Mouse (Mus musculus): ENCODE measurements at regions not wholly inside any gene's neighbourhood (a gene's known extent, or its start where the extent isn't known, plus 50 kb on each side); places are given as distances from the start of the nearest gene placed in this dataset.

DNA sequence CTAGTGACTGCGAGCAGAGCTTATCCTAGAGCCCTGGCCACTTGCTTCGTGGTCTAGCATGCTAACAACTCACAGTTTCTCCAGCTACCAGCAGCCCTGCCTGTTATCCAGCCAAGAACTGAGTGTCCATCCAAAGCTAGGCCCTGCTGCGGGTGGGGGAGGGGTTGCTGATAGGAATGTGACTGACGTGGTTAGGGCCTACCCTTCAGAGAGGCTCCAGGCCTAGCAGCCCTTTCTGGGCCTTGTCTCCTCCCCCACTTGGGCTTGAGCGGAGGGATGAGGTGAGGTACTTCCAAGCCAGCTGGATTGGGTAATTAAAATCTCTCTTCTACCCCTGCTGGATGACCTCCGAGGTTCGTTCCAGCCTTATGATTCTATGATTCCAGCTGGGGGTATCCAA, 79.2 kb downstream of the Efnb1 start:
- Histone ChIP-seq H3K27ac (ENCODE audit: low read length) (no peak overlapping the region), H3K9me3 (ENCODE audit: control insufficient read depth, low read depth, low read length) (no peaks in the 10 kb centered on the region), H3K4me3 (ENCODE audit: low read depth, low read length) (no peak overlapping the region), H3K9ac (replicated peaks; ENCODE audit: low read depth, low read length) (no peak overlapping the region), H3K36me3 (ENCODE audit: control insufficient read depth, insufficient read depth, low read length) (no peaks in the 10 kb centered on the region), H3K4me2 (replicated peaks; ENCODE audit: low read depth, low read length) (no peak overlapping the region), H3K4me1 (ENCODE audit: control insufficient read depth, insufficient read depth, low read length) (peaks cover 7% of the 10 kb centered on the region; the same call in 1 of the 2 replicates), H3K27me3 (ENCODE audit: control insufficient read depth, insufficient read depth, low read length) (0 out of 2 replicates have a peak, but pooled peaks cover 3% of the 10 kb centered on the region)
- WGBS: 61% methylated on average over 7 of the region's 7 CpGs
- no peak for ATAC-seq (ENCODE audit: insufficient number of reproducible peaks, insufficient read depth, low FRiP score, low read depth)

DNA sequence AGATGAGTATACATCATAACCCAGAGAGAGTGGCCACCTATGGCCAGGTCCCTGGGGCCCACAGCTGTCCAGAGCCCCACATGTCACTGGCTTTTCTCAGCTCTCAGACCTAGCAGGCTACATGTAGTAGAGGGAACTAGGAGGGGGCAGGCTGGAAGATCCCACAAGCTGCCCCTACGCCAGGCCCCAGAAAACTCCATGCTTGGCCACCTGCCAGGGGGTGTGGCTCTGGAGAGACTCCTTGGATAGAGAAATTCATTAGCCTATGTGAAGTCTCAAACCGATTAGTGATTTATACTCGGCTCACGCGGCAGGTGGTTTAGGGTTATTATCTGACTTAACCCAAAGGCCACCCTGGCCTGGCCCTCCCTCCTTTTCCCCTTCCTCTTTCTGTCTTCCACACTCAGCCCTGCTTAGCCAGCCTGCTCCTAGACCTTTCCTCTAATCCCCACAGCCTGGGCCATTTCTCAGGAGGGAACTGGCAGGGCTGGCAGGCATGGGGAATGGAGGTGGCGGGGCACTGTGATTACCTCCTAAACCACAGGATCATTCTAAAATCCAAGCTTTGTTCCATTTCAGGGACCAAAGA, 77.7 kb downstream of the Efnb1 start:
- H3K4me2 ChIP-seq (replicated peaks; ENCODE audit: low read depth, low read length): no peak overlapping the region
- H3K27ac ChIP-seq (ENCODE audit: low read length): no peak overlapping the region
- 0 out of 2 replicates have a peak, but pooled peaks cover 3% of the 10 kb centered on the region for H3K27me3 ChIP-seq (ENCODE audit: control insufficient read depth, insufficient read depth, low read length)
- 0 out of 2 replicates have a peak, but pooled peaks have one; percentile 23 for ATAC-seq (ENCODE audit: insufficient number of reproducible peaks, insufficient read depth, low FRiP score, low read depth)
- H3K4me3 ChIP-seq (ENCODE audit: low read depth, low read length): no peak overlapping the region
- H3K9me3 ChIP-seq (ENCODE audit: control insufficient read depth, low read depth, low read length): no peaks in the 10 kb centered on the region
- no peaks in the 10 kb centered on the region for H3K36me3 ChIP-seq (ENCODE audit: control insufficient read depth, insufficient read depth, low read length)
- peaks cover 7% of the 10 kb centered on the region; the same call in 1 of the 2 replicates for H3K4me1 ChIP-seq (ENCODE audit: control insufficient read depth, insufficient read depth, low read length)
- no peak overlapping the region for H3K9ac ChIP-seq (replicated peaks; ENCODE audit: low read depth, low read length)
- WGBS: 53% methylated on average over 6 of the region's 6 CpGs

DNA sequence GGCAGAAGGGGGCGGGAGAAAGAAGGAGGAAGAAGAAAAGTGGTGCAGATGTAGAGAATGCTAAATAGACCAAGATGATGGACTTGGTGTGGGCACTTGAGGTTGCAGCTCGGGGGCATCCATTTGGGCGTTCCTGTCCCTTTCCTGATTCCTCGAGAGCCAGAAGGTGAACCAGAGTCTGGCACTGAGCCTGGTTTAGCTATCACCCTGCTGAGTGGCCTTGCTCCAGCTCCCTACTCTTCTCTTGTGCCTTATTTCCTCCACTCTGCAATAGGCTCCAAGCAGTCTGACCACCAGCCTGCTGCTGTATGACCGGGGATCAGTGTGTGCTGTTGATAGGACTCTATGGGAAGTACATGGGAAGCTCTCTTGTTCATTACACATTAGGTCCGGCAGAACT, 68.1 kb downstream of the Efnb1 start:
- no peak for ATAC-seq (ENCODE audit: insufficient number of reproducible peaks, insufficient read depth, low FRiP score, low read depth)
- WGBS: 82% methylated on average over 6 of the region's 6 CpGs
- 0 out of 2 replicates have a peak, but pooled peaks cover 3% of the 10 kb centered on the region for H3K4me1 ChIP-seq (ENCODE audit: control insufficient read depth, insufficient read depth, low read length)
- no peak overlapping the region for H3K4me2 ChIP-seq (replicated peaks; ENCODE audit: low read depth, low read length)
- no peak overlapping the region for H3K4me3 ChIP-seq (ENCODE audit: low read depth, low read length)
- H3K27ac ChIP-seq (ENCODE audit: low read length): no peak overlapping the region
- no peak overlapping the region for H3K9ac ChIP-seq (replicated peaks; ENCODE audit: low read depth, low read length)
- no peaks in the 10 kb centered on the region for H3K27me3 ChIP-seq (ENCODE audit: control insufficient read depth, insufficient read depth, low read length)
- no peaks in the 10 kb centered on the region for H3K36me3 ChIP-seq (ENCODE audit: control insufficient read depth, insufficient read depth, low read length)
- H3K9me3 ChIP-seq (ENCODE audit: control insufficient read depth, low read depth, low read length): no peaks in the 10 kb centered on the region

DNA sequence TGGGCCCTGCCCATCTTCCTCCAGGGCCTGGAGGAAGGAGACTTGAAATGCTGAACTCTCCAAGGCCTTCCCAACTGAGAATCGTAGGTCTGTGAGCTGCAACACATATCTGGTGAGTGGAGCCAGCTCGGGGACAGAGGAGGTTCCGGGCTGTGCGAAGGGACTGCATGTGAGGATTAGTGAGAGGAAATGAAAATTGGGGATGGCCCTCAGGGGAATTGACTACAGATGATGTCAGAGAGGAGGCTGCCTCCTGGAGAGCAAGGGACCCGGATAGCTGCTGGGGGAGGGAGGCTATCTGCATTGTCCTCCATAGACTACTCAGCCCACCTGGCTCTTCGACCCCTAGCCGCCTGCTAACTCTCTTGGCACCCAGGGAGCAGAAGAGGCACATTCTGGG, 65.2 kb downstream of the Efnb1 start:
- H3K4me3 ChIP-seq (ENCODE audit: low read depth, low read length): no peak overlapping the region
- 72% methylated on average over 7 of the region's 7 CpGs for WGBS
- no peak overlapping the region for H3K27ac ChIP-seq (ENCODE audit: low read length)
- H3K9me3 ChIP-seq (ENCODE audit: control insufficient read depth, low read depth, low read length): no peaks in the 10 kb centered on the region
- no peaks in the 10 kb centered on the region for H3K36me3 ChIP-seq (ENCODE audit: control insufficient read depth, insufficient read depth, low read length)
- no peak for ATAC-seq (ENCODE audit: insufficient number of reproducible peaks, insufficient read depth, low FRiP score, low read depth)
- H3K9ac ChIP-seq (replicated peaks; ENCODE audit: low read depth, low read length): no peak overlapping the region
- 0 out of 2 replicates have a peak, but pooled peaks cover 6% of the 10 kb centered on the region for H3K4me1 ChIP-seq (ENCODE audit: control insufficient read depth, insufficient read depth, low read length)
- no peaks in the 10 kb centered on the region for H3K27me3 ChIP-seq (ENCODE audit: control insufficient read depth, insufficient read depth, low read length)
- no peak overlapping the region for H3K4me2 ChIP-seq (replicated peaks; ENCODE audit: low read depth, low read length)

DNA sequence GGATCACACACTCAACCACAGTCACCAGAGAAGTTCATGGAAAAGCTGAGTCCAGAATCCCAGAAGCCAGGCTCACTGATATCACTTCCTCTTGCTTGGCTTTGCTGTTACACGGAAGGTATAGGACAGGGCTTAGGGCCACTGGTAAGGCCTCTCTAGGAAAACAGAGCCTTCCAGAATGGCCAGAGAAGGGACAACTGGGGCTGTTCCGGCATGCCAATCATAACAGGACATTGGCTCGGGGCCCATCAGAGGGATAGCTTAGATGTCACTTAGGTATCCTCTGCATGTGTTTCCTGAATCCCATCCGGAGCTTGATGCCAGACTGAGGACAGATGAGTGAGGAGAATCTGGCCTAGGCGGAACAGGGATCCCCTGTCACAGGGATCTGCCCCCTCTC, 63.7 kb downstream of the Efnb1 start:
- 0 out of 2 replicates have a peak, but pooled peaks have one; percentile 1 for ATAC-seq (ENCODE audit: insufficient number of reproducible peaks, insufficient read depth, low FRiP score, low read depth)
- no peaks in the 10 kb centered on the region for H3K36me3 ChIP-seq (ENCODE audit: control insufficient read depth, insufficient read depth, low read length)
- H3K9ac ChIP-seq (replicated peaks; ENCODE audit: low read depth, low read length): 0 out of 2 replicates have a peak overlapping the region, but pooled peaks have one; percentile 18
- no peak overlapping the region; the same call in 1 of the 2 replicates for H3K4me2 ChIP-seq (replicated peaks; ENCODE audit: low read depth, low read length)
- peak overlapping the region; percentile 71 for H3K27ac ChIP-seq (ENCODE audit: low read length)
- 0 out of 2 replicates have a peak, but pooled peaks cover 6% of the 10 kb centered on the region for H3K4me1 ChIP-seq (ENCODE audit: control insufficient read depth, insufficient read depth, low read length)
- WGBS: 70% methylated on average over 5 of the region's 5 CpGs
- H3K27me3 ChIP-seq (ENCODE audit: control insufficient read depth, insufficient read depth, low read length): no peaks in the 10 kb centered on the region
- H3K9me3 ChIP-seq (ENCODE audit: control insufficient read depth, low read depth, low read length): no peaks in the 10 kb centered on the region
- no peak overlapping the region for H3K4me3 ChIP-seq (ENCODE audit: low read depth, low read length)

DNA sequence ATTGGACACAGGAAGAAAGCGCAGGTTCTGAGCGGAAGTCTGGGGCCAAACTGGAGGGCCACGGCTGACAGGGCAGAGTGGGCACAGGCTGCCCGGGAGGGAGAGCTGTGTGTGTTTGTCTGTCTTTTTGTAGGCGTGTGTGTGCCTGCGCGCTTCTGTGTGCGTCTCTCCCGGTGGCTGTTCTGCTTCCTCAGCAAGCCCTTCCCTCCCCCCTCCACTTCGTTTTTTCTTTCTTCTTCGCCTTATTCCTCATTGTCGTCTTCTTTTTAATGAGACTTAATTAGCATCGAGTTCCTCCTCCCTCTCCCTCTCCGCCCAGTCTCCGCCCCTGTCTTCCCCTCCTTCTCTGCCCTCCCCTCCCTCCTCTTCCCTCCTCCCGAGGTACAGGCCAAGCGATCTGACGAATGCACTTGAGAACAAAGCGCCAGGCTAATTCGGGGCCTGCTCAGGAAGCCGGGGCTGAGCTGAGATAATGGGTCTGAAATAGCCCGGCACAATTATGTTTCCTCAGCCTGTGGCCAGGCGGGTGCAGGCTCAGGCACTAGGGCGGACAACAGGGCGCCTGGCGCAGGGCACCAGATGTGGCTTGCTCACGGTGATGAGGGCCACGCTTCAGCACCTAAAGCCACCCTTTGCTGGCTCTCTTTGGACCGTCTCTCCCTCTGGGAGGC, 63.2 kb downstream of the Efnb1 start:
- ATAC-seq (ENCODE audit: insufficient number of reproducible peaks, insufficient read depth, low FRiP score, low read depth): peak; percentile 86
- 0 out of 2 replicates have a peak, but pooled peaks cover 6% of the 10 kb centered on the region for H3K4me1 ChIP-seq (ENCODE audit: control insufficient read depth, insufficient read depth, low read length)
- H3K4me2 ChIP-seq (replicated peaks; ENCODE audit: low read depth, low read length): peak overlapping the region; percentile 39
- H3K27ac ChIP-seq (ENCODE audit: low read length): peak overlapping the region; percentile 71
- H3K4me3 ChIP-seq (ENCODE audit: low read depth, low read length): 0 out of 2 replicates have a peak overlapping the region, but pooled peaks have one; percentile 16
- H3K9me3 ChIP-seq (ENCODE audit: control insufficient read depth, low read depth, low read length): no peaks in the 10 kb centered on the region
- no peaks in the 10 kb centered on the region for H3K36me3 ChIP-seq (ENCODE audit: control insufficient read depth, insufficient read depth, low read length)
- H3K27me3 ChIP-seq (ENCODE audit: control insufficient read depth, insufficient read depth, low read length): no peaks in the 10 kb centered on the region
- 0 out of 2 replicates have a peak overlapping the region, but pooled peaks have one; percentile 18 for H3K9ac ChIP-seq (replicated peaks; ENCODE audit: low read depth, low read length)
- WGBS: 27% methylated on average over 29 of the region's 29 CpGs

Data from stomach, embryonic 14.5 days (tissue).